Mouse (Mus musculus): Measurements from ENCODE around the gene Fgf14.
"Not testable (repeated sequence)": the region's sequence is repeated elsewhere in the genome, so short reads cannot be mapped to it uniquely, and the experiment has no call there.

The Fgf14 gene

GRCm38 (mm10) chr14:124676506-124677177 lies at the start of gene Fgf14:
Gene Fgf14 (minus strand): TSS chr14:124677127.
- peak; percentile 43 for DNase-seq (ENCODE audit: low read depth, low spot score)

DNA sequence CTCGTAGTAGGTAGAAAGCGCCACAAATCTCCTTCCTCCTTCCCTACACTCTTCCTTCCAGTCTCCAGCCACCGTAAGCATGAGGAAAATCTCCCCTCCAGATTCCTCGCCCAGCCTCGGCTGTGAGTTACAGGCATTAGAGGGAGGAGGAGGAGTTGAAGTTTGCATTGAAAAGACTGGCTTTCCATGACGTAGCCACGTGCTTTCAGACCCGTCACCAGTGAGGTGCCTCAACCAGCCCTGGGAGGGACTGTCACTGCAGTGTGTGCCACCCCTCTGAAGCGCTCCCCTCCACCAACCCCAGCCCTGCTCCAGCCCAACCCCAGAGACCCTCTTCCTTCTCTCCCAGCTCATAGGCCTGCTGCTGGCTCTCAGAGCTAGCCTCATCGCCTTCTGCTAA lies 452 bp upstream of the Fgf14 start:
- peak; percentile 97 for DNase-seq (ENCODE audit: low read depth, low spot score)

DNA sequence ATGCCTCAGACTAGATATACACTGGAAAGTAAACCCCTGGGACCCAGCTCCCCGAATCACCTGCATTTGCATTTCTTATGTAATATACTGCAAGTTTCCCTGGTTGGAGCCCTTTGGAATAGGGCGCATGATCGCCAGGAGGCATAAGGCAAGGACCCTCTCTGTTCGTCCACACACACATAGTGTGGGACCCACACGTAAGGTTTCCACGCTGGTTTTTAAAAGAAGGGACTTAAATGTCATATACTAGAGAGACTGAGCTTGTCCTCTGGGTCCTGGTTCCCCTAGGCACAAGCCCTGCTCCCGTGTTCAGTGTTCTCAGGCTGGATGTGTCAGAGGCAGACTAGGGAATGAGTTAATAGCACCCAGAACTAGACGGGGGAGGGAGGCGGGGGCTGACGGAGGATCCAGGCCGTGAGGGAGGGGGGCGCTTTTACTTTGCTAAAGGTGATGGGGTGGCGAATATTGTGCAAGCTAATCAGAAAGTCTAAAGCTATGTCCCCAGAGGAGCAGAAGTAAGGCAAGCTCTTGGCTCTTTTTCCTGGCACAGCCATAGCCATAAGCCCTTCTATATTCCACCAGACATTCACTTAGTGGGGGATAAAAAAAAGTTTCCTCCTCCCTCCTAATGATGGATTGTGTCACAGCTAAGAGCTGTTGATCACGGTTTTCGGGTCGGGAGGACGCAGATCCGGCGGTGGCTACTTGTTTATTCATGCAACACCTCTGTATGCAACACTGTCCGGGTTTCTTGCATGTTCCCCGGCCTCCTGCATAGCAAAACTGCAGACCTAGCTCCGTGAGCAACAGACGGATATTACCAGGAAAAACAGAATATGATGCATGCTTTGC lies 1.0 kb downstream of the Fgf14 start:
- DNase-seq (ENCODE audit: low read depth, low spot score): peak; percentile 92

DNA sequence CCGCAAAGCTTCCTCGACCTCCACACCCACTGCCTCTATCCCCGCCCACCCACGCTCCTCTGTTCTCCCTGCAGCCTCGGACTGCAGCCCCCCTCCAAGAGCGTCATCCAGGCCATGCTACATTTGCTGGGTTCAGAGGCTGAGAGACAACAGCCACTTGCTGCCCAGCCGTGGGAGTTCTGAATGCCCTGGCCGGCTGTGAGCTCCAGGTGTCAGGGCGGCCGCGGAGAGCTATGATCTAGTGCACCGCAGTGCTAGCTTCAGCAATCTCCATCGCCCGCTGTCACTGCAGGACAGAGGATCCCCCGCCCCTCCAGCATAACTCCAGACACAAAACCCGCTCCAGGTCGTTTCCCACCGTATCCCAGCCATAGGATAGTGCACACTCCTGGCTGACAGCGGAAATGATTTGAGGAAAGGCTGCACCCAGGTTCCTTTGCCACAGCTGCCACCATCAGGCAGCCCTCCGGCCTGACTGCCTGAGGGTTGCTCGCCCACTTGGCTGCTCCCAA lies 1.7 kb downstream of the Fgf14 start:
- DNase-seq (ENCODE audit: low read depth, low spot score): peak; percentile 79

GRCm38 (mm10) chr14:124674536-124675141 lies 2.3 kb downstream of the Fgf14 start:
- DNase-seq (ENCODE audit: low read depth, low spot score): peak; percentile 52

GRCm38 (mm10) chr14:124669739-124670138 lies 7.2 kb downstream of the Fgf14 start:
- DNase-seq (ENCODE audit: low read depth, low spot score): peak; percentile 71

GRCm38 (mm10) chr14:124642822-124643221 lies 34.1 kb downstream of the Fgf14 start:
- DNase-seq (ENCODE audit: low read depth, low spot score): peak; percentile 85

GRCm38 (mm10) chr14:124634881-124635280 lies 42.0 kb downstream of the Fgf14 start:
- peak; percentile 70 for DNase-seq (ENCODE audit: low read depth, low spot score)

GRCm38 (mm10) chr14:124613473-124613872 lies 63.5 kb downstream of the Fgf14 start:
- peak; percentile 74 for DNase-seq (ENCODE audit: low read depth, low spot score)

DNA sequence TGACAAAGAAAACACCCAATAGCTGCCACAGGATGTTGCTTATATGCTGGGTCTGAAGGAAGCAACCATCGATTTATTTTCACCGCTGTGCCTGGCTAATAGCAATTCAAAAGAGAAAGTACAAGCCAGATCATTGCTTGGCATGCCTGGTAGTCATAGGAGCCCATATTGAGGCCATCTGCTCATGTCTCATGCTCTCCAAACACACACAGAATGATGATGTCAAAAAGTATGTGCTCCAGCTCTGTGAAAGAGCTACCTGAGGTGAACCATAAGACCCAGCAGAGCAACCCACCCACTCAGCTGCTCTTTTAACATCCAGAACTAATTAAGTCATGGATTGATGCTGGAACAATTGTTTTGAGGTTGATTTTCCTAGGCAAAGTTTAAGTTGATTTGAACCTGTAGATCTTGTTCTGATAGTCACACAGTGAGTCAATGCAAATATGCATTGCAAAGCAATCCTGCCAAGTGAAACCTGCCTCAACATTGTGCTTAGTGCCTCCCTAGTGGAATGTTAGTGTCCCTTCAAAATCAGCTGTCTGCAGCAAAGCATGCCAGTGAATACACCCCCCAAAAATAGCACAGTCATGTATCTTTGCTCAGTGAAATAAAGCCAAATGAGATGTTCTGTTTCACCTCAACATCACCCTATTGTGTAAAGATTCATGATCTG lies 70.8 kb downstream of the Fgf14 start:
- peak; percentile 95 for DNase-seq (ENCODE audit: low read depth, low spot score)

DNA sequence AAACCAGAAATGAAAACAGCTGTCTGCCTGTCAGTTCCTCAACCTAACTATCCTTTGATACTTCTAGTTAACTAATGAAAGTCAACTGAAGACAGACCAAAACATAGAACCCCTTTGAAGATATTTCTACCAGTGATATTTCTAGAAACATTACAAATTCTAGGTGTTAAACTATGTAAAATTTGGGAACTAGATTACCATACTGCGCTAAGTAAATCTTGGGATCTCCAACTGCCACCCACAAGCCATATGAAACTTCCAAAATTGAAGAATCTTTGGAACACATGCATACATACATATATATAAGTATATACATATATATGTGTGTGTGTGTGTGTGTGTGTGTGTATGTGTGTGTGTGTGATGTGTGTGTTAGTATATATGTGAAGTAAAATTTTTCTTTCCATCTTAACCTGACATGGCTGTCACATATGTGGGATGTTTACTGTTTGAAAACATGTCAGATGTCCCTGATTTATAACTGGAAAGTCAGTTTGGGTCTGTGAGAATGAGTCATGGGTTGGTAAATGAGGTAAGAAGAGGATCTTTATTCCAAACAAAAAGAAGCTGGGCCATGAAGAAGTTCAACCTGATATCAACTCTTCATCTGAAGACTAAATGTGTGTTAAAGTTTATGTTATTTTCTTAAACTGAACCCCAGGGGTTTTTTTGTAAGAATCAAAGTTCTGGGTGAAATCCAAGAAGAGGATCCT lies 71.7 kb downstream of the Fgf14 start:
- DNase-seq (ENCODE audit: low read depth, low spot score): peak; percentile 59

GRCm38 (mm10) chr14:124576571-124576970 lies 100.4 kb downstream of the Fgf14 start:
- DNase-seq (ENCODE audit: low read depth, low spot score): peak; percentile 94

DNA sequence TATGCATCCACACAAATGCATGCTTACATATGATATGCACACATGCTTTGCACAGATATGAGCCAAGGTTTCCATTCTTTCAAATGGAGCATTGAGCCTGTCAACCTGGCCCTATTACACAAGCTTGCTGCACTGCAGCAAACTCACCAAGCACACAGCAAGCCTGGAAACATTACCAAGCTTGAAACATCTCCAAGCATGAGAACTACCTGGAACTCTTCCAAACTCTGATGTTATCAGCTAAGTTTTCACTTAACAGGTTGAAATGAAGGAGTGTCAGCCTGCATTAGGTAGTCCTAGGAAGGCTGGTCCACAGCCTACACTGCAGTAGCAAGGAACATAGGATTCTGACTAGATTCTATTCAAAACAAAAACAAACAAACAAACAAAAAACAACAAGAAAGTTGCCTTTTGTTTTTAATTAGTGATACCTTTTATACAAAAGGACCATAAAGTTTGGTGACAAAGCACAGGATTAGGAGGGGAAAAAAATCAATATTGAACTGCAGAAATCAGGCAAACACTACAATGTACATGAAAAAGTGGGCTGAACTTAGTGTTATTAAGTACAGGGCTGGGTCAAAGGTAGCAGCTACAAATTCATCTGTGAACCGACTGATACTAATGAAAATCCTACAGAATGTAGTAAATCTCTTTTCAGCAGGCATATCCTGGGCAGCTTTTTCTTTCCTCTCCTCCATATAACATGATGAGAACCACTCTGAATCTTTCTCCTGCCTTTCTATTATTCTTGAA lies 101.6 kb downstream of the Fgf14 start:
- DNase-seq (ENCODE audit: low read depth, low spot score): peak; percentile 96

GRCm38 (mm10) chr14:124566445-124566844 lies 110.5 kb downstream of the Fgf14 start:
- peak; percentile 95 for DNase-seq (ENCODE audit: low read depth, low spot score)

- DNase-seq (ENCODE audit: low read depth, low spot score): peak; percentile 90
These were observed 115.4 kb downstream of the Fgf14 start for GRCm38 (mm10) chr14:124561544-124561943.

GRCm38 (mm10) chr14:124536106-124536505 lies 140.8 kb downstream of the Fgf14 start:
- DNase-seq (ENCODE audit: low read depth, low spot score): peak; percentile 97

DNA sequence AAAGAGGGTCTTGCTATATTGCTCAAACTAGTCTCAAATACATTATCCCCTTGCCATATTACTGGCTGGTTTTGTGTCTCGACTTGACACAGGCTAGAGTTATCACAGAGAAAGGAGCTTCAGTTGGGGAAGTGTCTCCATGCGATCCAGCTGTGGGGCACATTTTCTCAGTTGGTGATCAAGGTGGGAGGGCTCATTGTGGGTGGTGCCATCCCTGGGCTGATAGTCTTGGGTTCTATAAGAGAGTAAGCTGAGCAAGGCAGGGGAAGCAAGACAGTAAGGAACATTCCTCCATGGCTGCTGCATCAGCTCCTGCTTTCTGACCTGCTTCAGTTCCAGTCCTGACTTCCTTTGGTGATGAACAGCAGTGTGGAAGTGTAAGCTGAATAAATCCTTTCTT lies 141.6 kb downstream of the Fgf14 start:
- not testable (repeated sequence) for DNase-seq (ENCODE audit: low read depth, low spot score)

DNA sequence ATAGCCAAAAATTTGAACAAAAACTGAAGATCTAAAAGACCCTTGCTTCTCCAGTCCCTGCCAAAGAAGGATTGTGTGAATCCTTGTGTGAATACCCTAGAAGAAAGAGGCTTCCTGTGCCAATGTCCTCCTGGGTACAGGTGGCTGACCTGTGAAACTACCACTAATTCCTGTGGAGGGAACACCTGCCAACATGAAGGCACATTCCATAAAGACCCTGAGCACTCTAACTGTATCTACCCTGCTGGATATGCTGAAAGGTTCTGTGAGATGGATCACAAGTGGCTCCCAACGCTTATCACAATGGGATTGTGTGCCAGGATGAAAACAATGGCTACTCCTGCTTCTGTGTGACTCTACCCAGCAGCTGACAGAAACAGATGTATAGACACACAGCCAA lies 144.9 kb downstream of the Fgf14 start:
- peak; percentile 74 for DNase-seq (ENCODE audit: low read depth, low spot score)

DNA sequence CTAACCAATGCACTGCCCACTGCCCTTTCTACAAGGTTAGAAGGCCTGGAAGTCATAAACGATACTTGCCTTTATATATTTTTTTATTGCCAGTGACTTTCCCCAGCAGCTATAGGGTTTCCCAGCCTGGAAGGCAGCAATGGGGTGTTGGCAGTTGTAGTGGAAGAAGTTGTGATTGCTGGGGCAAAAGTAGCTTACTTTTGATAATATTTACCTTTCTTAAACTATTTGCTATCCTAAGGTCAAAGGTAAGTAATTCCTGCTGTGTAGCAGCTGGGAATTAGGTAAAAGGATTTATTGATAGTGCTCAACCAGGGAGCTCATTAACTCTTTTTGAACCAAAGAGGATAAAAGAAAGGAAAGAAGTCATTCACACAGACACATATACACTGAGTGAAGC lies 164.9 kb downstream of the Fgf14 start:
- DNase-seq (ENCODE audit: low read depth, low spot score): no peak

- no peak for DNase-seq (ENCODE audit: low read depth, low spot score)
These were observed 188.0 kb downstream of the Fgf14 start for GRCm38 (mm10) chr14:124488971-124489370.
